Mouse (Mus musculus) urinary bladder, adult 2 months (tissue): ENCODE data around the gene Tbce. TPM values are rescaled to one million over a fixed set of nuclear protein-coding genes. Genes with fewer than 3 reads are reported as not detected.
"Not testable (repeated sequence)": the region's sequence is repeated elsewhere in the genome, so short reads cannot be mapped to it uniquely, and the experiment has no call there.

ENCODE experiments used
- DNase-seq: peaks from one replicate; pipeline ENCODE4 v3.0.0; 2022; ENCODE audit warnings: low spot score
- polyA plus RNA-seq: library from polyadenylated mRNA; depleted of rRNA; stranded (reverse); fragments of >200 nt; gene quantifications from 2 replicates; pipeline ENCODE4 v1.2.3, GENCODE M21; 2012; rRNA removed

Gene Tbce
- polyA plus RNA-seq = 80.2 and 105 TPM in 2 replicates

DNA sequence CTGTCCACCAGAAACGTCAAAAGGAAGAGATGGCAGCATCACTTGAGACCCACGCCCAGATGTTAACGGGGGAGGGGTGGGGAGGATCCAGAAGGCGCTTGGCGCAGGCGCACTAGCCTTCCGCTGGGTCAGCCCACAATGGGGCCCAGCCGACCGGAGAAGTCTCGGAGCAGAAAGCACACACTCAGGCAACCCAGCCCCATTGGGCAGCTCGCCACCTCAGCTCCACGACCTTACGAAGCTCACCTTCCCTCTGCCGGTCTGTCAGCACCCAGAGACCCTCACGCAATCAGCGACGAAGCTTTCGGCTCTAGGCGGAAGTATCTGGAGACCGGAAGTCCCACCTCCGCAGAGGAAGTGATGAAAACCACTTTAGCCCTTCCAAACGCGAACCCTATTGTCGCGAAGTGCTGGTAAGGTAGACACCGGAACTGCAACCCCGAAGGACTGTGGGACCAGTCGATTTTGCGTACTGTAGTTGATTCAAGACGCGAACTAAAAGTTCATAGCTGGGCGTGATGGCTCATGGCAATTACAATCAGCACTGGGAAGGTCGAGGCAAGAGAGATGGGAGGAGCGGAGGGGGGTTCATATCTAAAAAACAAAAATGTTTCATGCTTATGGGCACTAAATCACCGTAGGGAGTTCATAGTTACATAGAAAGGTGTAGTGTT is at the start of gene Tbce:
Gene Tbce, minus strand, starts transcription at position 347 of the 674 bp plus-strand sequence.
- peak; percentile 86 for DNase-seq

DNA sequence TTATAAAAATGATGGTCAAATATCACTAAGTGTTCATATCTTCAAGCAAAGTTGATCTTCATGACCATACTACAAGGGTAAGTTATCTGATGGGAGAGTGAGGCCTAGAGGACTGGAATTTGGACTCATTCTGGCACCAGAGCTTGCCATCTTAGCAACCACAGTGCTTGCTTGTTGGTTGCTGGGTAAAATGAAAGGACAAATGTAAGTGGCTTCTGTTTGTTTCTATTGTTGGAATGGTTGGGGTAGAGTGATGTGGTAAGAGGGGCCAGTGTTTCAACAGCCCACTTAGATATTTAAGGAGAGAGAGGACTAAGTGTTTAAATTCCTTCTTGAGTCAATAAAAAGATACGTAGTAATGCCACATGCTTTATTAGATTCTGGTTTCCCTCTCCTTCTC is 49.2 kb upstream of the Tbce start:
- no peak for DNase-seq

DNA sequence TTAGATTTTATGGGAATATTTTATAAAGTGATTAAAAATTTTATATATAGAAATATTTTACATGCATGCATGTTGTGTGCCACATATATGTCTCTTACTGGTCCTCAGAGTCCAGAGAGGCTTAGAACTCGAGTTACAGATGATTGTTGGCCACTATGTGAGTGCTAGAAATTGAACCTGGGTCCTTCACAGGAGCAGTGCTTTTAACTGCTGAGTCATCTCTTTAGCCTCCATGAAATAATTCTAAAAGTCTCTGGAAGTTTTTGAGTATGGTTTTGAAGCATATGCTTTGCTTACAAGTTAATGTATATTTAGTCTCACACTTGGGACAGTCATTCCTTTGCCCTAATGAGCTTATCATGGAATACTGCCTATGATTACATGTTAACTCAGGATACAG is 35.9 kb upstream of the Tbce start:
- DNase-seq = no peak

DNA sequence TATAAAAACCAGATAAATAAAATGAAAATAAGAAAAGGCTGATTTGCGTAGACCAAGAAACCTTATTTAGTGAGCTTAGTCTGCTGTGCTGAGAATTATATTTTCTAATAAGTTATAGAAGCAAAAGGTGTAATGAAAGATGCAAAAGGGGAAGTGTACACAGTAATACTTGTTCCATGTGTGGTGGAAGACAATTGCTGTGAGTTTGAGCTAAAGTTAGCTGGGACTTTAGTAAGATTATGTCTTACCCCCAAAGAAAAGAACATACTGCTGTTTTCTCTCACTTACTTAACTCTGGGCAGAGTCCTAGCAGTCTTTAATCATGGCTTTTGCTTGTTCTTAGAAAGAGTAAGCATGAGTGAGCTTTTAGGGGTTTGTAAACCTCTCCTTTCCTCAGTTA is 34.9 kb upstream of the Tbce start:
- DNase-seq = no peak

DNA sequence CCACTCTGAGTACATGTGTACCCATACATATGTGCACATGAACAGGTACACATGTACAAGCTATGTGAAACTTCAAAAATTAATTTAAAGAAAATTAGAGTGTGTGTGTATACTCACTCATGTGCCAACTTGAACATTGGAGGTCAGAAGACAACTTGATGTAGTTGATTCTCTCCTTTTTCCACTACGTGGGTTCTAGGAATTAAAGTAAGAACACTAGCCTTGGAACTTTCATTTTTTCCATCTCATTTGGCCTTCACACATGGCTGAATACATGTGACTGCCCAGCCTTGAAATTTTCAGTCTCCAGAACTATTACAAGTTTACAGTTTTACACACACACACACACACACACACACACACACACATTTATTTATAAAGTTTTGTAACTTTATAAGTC is 29.9 kb upstream of the Tbce start:
- no peak for DNase-seq

DNA sequence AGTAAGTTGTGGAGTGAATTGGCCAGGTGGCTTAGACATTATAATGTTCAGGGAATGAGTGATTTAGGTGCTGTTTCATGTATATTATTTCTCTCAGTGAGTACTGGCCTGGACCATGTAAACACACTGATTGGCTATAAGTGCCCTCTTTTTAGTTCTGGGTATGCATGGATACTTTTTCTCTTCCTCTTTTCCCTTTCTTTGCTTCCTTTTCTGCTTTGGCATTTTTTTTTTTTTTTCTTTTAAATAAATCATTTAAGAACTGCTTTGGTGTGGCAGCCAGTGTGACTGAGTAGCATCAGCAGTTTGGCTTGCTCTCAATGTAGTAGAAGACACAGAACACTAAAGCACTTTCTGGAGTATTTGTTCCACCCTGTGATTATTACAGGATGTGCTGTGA is 28.6 kb upstream of the Tbce start:
- no peak for DNase-seq

DNA sequence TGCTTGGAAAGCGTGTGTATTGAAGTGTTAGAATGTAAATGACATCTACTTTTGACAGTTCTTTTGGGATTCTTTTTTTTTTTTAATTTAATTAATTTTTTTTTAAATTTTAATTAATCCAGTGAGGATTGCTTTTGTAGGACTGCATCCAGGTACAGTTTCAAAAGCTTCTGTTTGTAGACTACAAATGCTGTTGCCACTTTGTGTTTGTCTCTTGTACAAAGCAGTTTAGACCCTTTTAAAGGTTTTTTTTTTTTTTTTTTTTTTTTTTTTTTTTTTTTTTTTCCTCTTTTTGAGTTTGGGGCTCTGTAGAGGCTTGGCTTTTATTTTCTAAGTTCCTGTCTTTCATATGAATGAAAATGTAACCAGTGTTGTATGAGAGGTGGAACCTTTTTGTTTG is 26.3 kb upstream of the Tbce start:
- no peak for DNase-seq

DNA sequence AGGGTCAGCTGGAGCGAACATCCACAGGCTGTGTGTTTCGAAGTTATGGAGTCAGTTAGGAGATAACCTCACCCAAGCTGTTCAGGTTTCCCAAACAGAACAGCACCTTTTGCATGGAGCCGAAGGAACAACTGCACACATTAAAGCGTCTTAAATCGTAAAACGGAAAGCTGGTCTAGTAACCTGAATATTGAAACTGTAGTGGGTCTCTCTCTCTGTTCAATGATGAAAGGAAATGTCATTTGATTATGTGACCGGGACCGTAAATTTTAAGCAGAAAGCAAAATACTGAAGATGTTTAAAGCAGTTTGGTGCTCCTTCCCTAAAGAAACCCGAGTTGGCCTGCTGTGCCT is 25.6 kb upstream of the Tbce start:
- no peak for DNase-seq

DNA sequence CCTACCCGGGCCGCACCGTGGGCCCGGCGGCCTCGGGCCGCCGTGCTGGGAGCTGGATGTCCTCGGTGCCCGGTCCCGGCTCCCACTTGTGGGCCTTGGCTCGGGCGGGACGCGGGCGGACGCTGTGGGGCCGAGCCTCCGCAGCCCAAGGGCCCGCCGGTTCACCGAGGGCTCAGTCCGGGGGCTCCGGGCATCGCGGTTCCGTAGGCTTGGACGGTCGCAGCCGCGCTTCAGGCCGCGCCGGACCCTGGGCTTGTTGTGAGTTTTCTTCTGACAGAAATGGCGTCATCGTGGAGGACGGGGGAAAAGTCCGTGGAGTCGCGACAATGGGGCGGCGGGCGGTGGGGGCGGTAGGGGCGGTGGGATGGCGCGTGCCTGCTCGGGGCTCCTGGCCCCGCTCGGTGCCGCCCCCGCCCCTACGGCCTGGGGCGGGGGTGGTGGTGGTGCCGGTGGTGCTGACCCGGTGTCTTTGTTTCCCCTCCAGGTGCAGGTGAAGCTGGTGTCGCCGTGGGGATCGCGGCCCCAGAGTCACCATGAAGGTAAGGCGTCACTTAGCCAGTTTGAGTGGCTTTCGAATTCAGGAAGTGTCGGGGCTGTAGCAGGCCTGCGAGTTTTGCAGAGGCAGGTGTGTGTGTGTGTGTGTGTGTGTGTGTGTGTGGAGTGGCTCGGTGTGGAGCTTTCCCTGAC is 25.0 kb upstream of the Tbce start:
- DNase-seq = peak; percentile 48

DNA sequence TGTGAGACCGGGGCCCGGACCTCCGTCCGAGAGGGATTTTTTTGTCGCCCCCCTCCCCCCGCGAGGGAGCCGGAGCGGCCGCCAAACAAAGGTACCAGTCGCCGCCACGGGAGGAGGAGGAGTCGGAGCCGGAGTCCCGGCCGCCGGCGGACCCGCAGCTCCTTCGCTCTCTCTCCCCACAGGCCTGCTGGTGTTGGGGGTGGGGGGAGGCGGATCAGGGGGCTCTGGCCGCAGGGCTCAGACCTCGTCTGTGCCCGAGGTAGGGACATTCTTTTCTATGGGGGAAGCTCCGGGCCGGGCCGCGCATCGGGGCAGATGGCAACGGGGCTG is 24.5 kb upstream of the Tbce start:
- DNase-seq = peak; percentile 83

DNA sequence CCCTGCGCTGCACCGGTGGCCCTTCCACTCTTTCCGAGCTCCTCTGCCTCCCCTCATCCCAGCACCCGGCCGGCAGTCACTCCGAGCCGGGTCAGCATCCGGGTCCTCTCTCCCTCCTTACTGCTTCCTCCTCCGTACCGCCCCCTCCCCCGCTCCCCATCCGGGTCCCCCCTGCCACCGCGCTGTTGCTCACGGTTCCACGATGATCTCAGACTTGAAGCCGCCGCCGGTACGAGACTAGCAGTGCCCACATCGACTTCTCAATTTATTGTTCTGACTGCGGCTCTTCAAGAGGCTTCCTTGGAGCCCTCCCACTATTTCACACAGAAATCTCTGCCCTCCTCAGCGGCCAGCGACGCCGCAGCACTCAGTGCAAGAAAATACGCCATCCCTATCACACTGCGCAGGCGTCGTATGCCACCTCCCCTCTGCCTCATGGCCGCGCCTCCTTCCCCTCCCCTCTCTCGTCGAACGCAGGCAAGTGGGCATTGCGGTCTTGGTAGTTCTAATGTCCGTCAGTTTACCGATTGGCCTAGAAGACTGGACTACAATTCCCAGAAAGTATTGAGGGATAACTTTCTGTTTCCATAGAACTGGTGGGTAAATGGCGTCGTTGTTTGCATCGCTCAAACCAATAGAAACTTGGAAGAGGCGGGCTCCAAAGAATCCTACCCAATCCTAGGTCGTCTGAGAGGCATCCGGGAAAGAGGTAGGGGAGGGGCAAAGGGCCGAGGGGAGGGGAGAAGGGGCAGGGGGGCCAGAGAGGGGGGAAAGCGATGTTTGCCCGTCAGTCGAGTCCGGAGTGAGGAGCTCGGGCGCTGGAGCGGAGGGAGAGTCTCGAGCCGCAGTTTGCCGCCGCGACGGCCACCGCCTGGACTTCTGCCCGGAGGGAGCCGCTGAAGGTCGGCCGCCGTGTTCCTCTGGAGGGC is 23.8 kb upstream of the Tbce start, which contains the start of the genes Arid4b and Ggps1:
Gene Arid4b, plus strand, starts transcription at position 220 of the 929 bp plus-strand sequence.
Gene Ggps1, minus strand, starts transcription at position 476 of the 929 bp plus-strand sequence.
- peak; percentile 82 for DNase-seq

DNA sequence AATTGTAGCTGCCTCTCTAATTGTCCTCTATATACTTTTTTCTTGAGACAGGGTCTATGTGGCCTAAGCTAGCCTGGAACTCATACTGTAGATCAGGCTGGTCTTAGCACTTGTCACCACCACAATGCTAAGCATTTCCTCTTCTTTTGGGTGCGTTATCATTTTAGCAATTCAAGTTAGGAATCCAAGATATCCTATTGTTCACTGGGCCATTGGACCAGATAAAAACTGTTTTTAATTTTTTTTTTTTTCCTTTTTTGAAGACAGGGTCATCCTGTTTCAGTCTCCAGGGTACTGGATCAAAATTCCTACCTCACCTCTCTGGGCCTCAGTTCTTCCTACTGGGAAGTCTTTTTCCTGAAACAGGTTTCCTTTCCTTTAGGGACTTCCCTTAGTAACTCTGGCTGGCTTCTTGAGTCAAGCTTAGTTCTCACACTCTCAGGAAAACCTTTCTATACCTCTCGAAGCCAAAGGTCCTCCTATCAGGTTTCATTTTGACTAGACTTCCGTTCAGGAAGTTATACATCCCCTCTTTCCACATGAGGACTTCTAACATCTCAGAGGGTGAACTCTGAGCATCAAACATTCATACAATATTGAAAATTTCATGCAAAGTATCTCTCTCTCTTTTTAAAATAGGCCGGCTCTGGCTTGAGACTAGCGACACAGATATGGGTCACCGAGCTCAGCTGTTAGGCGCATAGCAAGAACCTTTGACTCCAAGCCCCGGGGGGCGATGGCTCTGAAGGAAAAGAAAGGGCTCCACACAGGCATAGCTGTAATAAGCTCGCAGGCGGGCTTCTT is 23.0 kb upstream of the Tbce start:
- no peak for DNase-seq

DNA sequence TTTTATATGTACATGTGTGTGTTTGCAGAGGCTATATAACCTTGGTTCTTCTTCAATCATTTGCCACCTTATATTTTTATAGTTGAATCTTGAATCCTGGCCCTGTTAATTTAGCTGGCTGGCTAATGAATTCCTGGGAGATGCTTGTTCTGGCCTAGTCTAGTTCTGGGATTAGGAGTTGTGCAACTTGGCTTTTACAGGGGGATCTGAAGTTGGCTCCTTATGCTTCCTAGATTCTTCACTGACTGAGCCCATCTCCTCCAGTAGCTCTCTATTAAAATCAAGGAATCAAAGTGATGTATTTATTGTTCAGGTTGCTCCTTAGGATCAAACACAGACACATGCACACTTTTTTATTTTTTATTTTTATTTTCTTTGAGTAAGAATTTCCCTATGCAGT is 20.1 kb upstream of the Tbce start:
- no peak for DNase-seq

DNA sequence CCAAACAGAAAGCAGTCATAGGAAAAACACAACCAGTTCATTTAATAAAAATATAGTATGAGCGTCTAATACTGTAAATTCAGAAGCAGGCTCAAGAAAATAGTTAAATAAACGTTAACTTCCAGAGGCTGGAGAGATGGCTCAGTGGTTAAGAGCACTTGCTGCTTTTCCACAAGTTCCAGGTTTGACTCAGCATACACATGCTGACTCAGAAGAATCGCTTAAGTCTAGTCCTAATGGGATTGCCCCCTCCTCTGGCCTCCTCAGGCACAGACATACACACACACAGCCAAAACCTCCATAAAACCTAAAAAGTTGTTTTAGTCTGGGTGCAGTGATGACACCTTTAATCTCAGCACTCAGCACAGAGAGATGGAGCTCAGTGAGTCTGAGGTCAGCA is 17.4 kb upstream of the Tbce start:
- DNase-seq = no peak

DNA sequence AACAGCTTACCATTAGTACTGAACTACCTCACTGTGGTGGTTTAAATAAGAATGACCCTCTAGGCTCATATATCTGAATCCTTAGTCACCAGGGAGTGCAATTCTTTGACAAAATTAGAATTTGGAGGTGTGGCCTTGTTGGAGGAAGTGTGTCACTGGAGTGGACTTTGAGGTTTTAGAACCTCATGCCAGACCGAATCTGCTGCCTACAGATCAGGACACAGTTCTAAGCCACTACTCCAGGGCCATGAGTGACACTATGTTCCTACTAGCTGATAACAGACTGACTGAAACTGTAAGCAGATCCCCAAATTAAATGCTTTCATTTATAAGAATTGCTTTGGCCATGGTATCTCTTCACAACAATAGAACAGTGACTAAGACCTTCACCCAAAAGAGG is 10.4 kb upstream of the Tbce start:
- DNase-seq = no peak

DNA sequence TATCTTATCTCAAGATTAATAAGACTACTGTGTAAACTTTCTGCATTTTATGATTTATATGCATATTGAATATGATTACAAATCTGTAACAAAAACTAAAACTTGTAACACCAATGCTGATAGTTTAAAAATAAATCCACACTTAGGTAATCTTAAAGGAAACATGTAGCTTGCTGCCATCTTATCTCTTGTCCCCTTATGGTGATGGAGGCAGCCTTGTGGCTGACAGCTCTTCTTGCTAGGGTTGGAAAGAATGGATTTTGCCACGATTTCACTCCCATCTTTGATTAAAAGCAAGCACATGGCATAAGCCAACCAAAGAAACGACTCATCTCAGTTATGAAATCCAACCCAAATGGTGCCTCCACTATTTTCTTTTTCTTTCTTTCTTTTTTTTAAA is 5.1 kb upstream of the Tbce start:
- no peak for DNase-seq

DNA sequence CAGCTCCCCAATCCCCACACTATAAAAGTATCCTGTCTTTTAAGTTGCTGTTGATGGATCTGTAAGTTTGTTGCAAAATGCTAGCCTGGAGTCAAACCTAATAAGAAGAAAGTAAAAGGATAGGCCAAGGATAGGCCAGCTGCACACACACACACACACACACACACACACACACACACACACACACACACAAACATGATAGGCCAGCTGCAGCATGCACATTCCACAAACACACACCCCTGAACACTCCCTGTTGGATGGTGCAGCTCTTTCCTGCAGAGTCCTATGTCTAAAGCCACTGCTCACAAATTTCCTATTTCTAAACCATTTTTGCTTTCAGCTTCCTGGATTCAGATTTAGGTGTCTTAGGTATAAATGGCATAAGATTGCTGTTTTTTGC is 4.4 kb upstream of the Tbce start:
- DNase-seq = no peak

DNA sequence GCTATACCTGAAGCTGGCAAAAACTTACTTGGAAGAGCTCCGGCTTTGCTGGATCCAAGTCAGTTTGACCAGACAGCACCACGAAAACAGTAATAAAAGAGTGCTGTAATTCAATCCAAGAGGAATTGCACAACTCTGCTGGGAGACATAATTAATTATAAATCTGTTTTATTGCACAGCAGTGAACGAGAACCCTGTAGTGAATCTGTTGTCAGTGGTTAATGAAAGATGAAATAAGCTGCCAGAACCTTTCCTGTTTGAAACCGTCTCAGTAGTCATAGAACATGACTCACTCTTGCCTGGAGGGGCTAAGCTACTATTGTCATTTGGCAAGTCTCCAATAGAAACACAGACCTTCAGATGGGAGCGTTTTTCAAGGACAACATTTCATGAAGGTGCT is 748 bp upstream of the Tbce start:
- no peak for DNase-seq

DNA sequence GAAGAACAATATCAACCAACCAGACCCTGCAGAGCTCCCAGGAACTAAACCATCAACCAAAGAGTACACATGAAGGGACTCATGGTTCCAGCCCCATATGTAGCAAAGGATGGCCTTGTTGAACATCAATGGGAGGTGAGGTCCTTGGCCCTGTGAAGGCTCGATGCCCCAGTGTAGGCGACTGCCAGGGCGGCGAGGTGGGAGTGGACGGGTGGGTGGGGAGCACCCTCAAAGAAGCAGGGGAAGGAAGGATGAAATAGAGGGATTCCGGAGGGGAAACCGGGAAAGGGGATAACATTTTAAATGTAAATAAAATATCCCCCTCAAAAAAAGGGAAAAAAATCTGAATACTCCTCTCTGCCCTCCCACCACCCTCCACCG is 537 bp downstream of the Tbce start:
- DNase-seq = no peak

DNA sequence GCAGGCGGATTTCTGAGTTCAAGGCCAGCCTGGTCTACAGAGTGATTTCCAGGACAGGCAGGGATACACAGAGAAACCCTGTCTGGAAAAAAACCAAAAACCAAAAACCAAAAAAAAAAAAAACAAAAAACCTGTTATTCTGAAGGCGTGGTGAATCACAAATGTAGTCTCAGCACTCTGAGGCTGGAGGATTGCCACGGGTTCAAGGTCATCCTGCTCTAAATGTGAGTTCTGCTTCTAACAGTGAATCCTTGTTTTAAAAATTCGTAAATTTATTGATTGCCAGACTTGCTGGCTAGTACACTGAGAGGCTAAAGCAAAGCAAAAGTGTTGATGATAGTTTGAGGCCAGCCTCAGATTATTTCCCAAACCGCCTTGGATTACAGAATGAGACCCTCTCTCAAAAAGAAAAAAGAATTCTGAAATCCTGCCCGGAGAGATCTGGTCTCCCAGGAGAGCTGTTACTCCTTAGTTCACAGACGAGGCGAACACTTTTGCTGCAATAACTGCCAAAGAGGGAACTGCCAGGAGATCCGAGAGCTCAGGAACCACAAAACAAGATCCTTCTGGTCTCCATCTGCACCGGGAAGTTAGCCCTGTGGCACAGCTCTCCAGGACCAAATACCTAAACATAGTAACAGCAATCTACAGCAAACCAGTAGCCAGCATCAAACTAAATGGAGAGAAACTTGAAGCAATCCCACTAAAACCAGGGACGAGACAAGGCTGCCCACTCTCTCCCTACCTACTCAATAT is 3.4 kb downstream of the Tbce start:
- DNase-seq = no peak

DNA sequence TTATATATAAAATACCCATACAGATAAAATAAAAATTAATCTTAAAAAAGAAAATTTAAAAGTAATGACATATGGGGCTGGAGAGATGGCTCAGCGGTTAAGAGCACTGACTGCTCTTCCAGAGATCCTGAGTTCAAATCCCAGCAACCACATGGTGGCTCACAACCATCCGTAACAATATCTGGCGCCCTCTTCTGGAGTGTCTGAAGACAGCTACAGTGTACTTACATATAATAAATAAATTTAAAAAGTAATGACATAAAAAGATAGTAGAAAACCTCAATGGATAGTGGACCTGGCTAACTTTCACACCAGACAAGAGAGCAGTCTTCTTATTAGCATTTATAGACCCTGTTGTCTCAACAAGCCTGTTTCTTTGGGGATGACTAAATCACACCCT is 4.1 kb downstream of the Tbce start:
- not testable (repeated sequence) for DNase-seq
